Mouse (Mus musculus) forebrain, embryonic 11.5 days (tissue): Measurements from ENCODE around the gene B3gnt8. TPM values are rescaled to one million over a fixed set of nuclear protein-coding genes. Genes with fewer than 3 reads are reported as not detected.

Experiments
- ATAC-seq: fragments of 200-750 bp; cut with Nextera tagmentation; replicated peaks from 2 replicates; pipeline ENCODE4 v1.8.0; 2017; ENCODE audit warnings: moderate TSS enrichment; ENCODE audit not compliant: low FRiP score
- DNase-seq: peaks from one replicate; pipeline ENCODE4 v3.0.0-alpha.2; 2017; ENCODE audit warnings: low spot score
- H3K27ac ChIP-seq: fragments of 300-500 bp; sonication (generic); 2 replicates; pipeline ENCODE4 v1.5.1; 2014; ENCODE audit warnings: low read depth, low read length
- H3K27me3 ChIP-seq: fragments of 300-500 bp; sonication (generic); 2 replicates; pipeline ENCODE4 v1.6.1; 2014; ENCODE audit warnings: mild to moderate bottlenecking, low read length, mixed read lengths; ENCODE audit not compliant: control insufficient read depth, insufficient read depth
- H3K36me3 ChIP-seq: fragments of 300-500 bp; sonication (generic); 2 replicates; pipeline ENCODE4 v1.6.1; 2014; ENCODE audit warnings: mild to moderate bottlenecking, low read length, moderate library complexity, mixed read lengths; ENCODE audit not compliant: control insufficient read depth, insufficient read depth
- H3K4me1 ChIP-seq: fragments of 300-500 bp; sonication (generic); replicated peaks from 2 replicates; pipeline ENCODE4 v1.6.1; 2014; ENCODE audit warnings: low read length, mixed read lengths; ENCODE audit not compliant: control insufficient read depth, insufficient read depth
- H3K4me2 ChIP-seq: fragments of 300-500 bp; sonication (generic); 2 replicates; pipeline ENCODE4 v1.6.1; 2014; ENCODE audit warnings: low read depth, mild to moderate bottlenecking, low read length, moderate library complexity, mixed read lengths; ENCODE audit not compliant: severe bottlenecking
- H3K4me3 ChIP-seq: fragments of 300-500 bp; sonication (generic); 2 replicates; pipeline ENCODE4 v1.5.1; 2014; ENCODE audit warnings: low read depth, low read length
- H3K9ac ChIP-seq: fragments of 300-500 bp; sonication (generic); 2 replicates; pipeline ENCODE4 v1.6.1; 2014; ENCODE audit warnings: low read length
- H3K9me3 ChIP-seq: fragments of 300-500 bp; sonication (generic); 2 replicates; pipeline ENCODE4 v1.6.1; 2016; ENCODE audit warnings: low read length, mixed read lengths; ENCODE audit not compliant: control insufficient read depth
- WGBS: fragments of 180-500 bp; shearing (Covaris S2); extraction: QIAGEN DNeasy Blood & Tissue Kit; methylation state at CpG from one replicate; pipeline ENCODE4 v1.1.7; 2014; 5-methylcytosine and 5-hydroxymethylcytosine counted together
- polyA plus RNA-seq: library from polyadenylated mRNA; unstranded; fragments of >200 nt; fragmentation: Nextera tagmentation; extraction: Ambion mirVana; gene quantifications from 2 replicates; pipeline ENCODE4 v1.2.1, GENCODE M21; 2014

The B3gnt8 gene
- polyA plus RNA-seq, 1 experiment from 2014 or later: 0.99 TPM

- H3K4me1 ChIP-seq: peaks cover 14% of the 10 kb centered on the region
- DNase-seq: no peak
- no peak overlapping the region for H3K9ac ChIP-seq
- WGBS: 66% methylated on average over 7 of the region's 7 CpGs
- H3K4me3 ChIP-seq: no peak overlapping the region
- no peak overlapping the region for H3K4me2 ChIP-seq
- no peaks in the 10 kb centered on the region for H3K36me3 ChIP-seq
- H3K27me3 ChIP-seq: peaks cover 30% of the 10 kb centered on the region
- ATAC-seq: no peak
- no peaks in the 10 kb centered on the region for H3K9me3 ChIP-seq
- H3K27ac ChIP-seq: no peak overlapping the region
Observed at GRCm38 (mm10) chr7:25683474-25684180, 57.2 kb downstream of the B3gnt8 start.

- H3K27ac ChIP-seq: no peak overlapping the region
- H3K9ac ChIP-seq: no peak overlapping the region
- no peak overlapping the region for H3K4me3 ChIP-seq
- H3K4me2 ChIP-seq: no peak overlapping the region
- H3K9me3 ChIP-seq: no peaks in the 10 kb centered on the region
- ATAC-seq (no peak), DNase-seq (no peak)
- peaks cover 20% of the 10 kb centered on the region for H3K4me1 ChIP-seq
- 89% methylated on average over 6 of the region's 6 CpGs for whole genome bisulfite sequencing
- no peaks in the 10 kb centered on the region for H3K36me3 ChIP-seq
- peaks cover 40% of the 10 kb centered on the region for H3K27me3 ChIP-seq
Observed at GRCm38 (mm10) chr7:25684659-25685058, 58.2 kb downstream of the B3gnt8 start.

Other genes with a start within 250 kb of the B3gnt8 start
- 3.0 and 3.8 TPM in 2 replicates for gene Lipe, start 227.9 kb upstream of the B3gnt8 start, polyA plus RNA-seq
- 0.69 TPM in 1 of 2 replicates, not detected in the other for gene Cxcl17, start 213.8 kb upstream of the B3gnt8 start, polyA plus RNA-seq
- gene Ceacam1, start 149.1 kb upstream of the B3gnt8 start, polyA plus RNA-seq: 0.51 and 0.81 TPM in 2 replicates
- 0.13 TPM in 1 of 2 replicates, not detected in the other for gene Ceacam2, start 86.8 kb upstream of the B3gnt8 start, polyA plus RNA-seq
- not detected in 2 replicates for gene Erich4, start 10.8 kb upstream of the B3gnt8 start, polyA plus RNA-seq
- 22.2 and 23.4 TPM in 2 replicates for gene Dmac2, start 7.2 kb upstream of the B3gnt8 start, polyA plus RNA-seq
- 30.5 and 38.0 TPM in 2 replicates for gene Bckdha, start 32.3 kb downstream of the B3gnt8 start, polyA plus RNA-seq
- gene Exosc5, start 32.5 kb downstream of the B3gnt8 start, polyA plus RNA-seq: 52.2 and 56.4 TPM in 2 replicates
- 2.7 and 3.2 TPM in 2 replicates for gene Tmem91, start 48.5 kb downstream of the B3gnt8 start, polyA plus RNA-seq
- 30.4 and 35.1 TPM in 2 replicates for gene B9d2, start 54.1 kb downstream of the B3gnt8 start, polyA plus RNA-seq
- 1.1 and 1.6 TPM in 2 replicates for gene Tgfb1, start 60.3 kb downstream of the B3gnt8 start, polyA plus RNA-seq
- gene Ccdc97, start 92.4 kb downstream of the B3gnt8 start, polyA plus RNA-seq: 37.8 and 41.2 TPM in 2 replicates
- 83.8 and 87.5 TPM in 2 replicates for gene Hnrnpul1, start 128.1 kb downstream of the B3gnt8 start, polyA plus RNA-seq
- gene Axl, start 162.1 kb downstream of the B3gnt8 start, polyA plus RNA-seq: 36.2 and 37.2 TPM in 2 replicates
- gene Cyp2s1, start 190.3 kb downstream of the B3gnt8 start, polyA plus RNA-seq: 0.32 and 0.35 TPM in 2 replicates